Mouse (Mus musculus) cerebellum, adult 2 months (tissue): ENCODE data around the gene Gak.

ENCODE experiments used
- CTCF ChIP-seq: fragments of 200-500 bp; IDR thresholded peaks from 2 replicates; pipeline ENCODE4 v1.5.1; 2011; ENCODE audit warnings: low read depth, mild to moderate bottlenecking, control low read depth, low read length, moderate library complexity, borderline replicate concordance; ENCODE audit not compliant: insufficient read depth
- POLR2A ChIP-seq: fragments of 200-500 bp; IDR thresholded peaks from 2 replicates; pipeline ENCODE4 v1.6.1; 2011; ENCODE audit warnings: low read length, control low read depth, borderline replicate concordance; ENCODE audit not compliant: insufficient read depth

GRCm38 (mm10) chr5:108554041-108554440 lies 75.5 kb downstream of the Gak start:
- TF ChIP-seq CTCF = no peak
- no peak for TF ChIP-seq POLR2A
